Mouse (Mus musculus) thymus, postnatal 4 days (tissue): Measurements from ENCODE around the gene Sertad3.
"Not testable (repeated sequence)": the region's sequence is repeated elsewhere in the genome, so short reads cannot be mapped to it uniquely, and the experiment has no call there.

Experiments used
- DNase-seq: peaks from one replicate; pipeline ENCODE4 v3.0.0; 2021

The Sertad3 gene

DNA sequence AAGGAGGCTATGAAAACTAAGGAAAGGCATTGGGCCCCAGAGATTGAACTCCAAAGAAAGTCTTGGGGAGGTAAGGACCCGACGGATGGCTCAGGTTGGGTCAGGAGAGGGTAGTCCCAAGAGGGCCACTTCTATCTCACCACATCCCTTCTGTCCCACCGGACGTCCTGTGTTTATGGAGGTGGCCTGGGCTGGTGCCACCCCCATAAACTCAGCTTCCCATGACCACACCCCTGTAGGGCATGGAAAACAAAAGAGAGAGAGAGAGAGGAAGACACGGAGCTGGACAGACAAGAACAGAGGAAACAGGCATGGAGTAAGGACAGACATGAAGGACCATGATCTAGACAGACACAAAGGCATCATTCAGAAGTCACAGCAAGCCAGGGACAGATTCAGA, 19.9 kb downstream of the Sertad3 start:
- DNase-seq = no peak

DNA sequence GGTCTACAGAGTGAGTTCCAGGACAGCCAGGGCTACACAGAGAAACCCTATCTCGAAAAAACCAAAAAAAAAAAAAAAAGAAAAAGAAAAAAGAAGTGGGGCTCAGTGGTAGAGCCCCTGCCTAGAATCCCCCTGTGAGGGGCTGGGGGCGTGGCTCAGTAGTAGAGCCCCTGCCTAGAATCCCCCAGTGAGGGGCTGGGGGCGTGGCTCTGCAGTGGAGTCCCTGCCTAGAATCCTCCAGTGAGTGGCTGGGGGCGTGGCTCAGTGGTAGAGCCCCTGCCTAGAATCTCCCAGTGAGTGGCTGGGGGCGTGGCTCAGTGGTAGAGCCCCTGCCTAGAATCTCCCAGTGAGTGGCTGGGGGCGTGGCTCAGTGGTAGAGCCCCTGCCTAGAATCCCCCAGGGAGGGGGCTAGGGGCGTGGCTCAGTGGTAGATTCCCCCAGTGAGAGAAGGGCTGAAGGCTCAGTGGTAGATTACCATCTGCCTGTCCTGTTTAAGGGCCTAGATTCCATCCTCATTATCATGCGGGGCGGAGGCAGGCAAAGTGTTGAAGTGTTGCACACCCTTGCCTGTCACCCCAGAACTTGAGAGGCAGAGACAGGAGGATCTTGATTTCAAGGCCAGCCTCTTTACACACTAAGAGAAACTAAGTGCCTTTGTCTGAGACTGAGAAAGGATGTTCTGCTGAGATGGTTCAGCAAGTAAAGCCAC, 21.2 kb downstream of the Sertad3 start:
- DNase-seq = not testable (repeated sequence)

DNA sequence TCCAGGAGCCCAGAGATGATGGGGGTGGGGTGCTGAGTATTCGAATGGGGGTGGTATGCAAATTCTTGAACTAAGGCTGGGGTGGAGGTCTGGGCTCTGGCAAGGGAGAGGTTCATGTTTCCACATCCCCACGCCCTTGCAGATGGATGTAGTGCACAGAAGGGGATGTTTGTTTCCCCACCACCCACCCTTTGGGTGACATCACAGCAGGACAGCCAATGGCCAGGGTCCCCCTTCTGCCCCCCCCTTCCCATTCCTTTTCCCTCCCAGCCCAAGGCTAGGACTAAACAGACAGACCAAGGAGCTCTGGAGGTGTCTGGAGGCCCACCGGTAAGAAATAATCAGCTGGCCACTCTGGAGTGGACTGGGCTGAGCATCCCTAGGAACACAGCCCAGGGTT, 25.5 kb downstream of the Sertad3 start, which contains the start of gene Prx:
TSS of gene Prx (plus strand) at position 289 of the 400 bp plus-strand sequence.
- no peak for DNase-seq

DNA sequence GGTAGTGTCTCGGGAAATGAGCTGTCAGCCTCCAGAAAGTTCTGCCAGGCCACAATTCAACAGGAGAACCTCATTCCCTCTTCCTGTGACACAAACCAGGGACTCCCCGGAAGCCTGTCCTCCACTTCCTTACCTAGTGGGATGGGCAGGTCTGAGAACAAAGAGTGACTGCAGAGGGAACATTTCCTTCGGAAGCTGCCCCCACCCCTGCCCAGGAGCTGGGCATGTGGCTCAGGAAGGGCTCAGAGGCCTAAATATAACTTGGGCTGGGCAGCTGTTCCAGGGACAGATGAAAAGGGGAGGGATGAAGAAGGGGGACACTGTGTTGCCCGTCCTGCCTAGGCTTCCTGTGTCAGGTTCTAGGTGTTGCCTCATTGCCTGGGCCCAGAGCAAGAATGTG, 28.1 kb downstream of the Sertad3 start:
- DNase-seq = no peak

DNA sequence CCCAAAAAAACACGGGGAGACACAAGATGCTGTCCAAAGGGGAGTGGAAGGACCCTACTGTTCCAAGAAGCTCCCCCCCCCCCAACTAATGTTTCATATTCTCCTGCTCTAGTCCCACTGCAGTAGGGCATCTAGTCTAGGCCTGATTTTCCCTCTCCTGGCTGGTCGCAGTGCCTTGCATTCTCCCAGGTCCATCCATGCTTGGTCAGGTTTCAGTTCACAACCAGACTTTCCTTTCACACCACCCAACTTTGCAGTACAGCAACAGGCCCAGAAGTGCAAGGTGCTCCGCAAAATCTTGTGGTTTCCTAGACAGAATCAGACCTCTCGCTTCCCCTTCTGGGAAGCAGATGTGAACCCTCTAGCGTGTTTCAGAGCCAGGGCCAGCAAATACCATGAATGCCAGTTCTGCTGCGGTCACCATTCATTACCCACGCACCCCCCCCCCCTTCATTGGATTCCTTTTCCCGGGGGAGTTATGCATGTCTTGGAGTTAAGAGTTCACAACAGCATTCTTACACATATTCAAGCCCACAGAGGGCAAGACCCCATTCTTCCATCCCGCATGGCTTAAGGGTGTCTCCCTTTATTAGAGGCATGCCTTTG, 33.3 kb downstream of the Sertad3 start:
- DNase-seq = no peak

DNA sequence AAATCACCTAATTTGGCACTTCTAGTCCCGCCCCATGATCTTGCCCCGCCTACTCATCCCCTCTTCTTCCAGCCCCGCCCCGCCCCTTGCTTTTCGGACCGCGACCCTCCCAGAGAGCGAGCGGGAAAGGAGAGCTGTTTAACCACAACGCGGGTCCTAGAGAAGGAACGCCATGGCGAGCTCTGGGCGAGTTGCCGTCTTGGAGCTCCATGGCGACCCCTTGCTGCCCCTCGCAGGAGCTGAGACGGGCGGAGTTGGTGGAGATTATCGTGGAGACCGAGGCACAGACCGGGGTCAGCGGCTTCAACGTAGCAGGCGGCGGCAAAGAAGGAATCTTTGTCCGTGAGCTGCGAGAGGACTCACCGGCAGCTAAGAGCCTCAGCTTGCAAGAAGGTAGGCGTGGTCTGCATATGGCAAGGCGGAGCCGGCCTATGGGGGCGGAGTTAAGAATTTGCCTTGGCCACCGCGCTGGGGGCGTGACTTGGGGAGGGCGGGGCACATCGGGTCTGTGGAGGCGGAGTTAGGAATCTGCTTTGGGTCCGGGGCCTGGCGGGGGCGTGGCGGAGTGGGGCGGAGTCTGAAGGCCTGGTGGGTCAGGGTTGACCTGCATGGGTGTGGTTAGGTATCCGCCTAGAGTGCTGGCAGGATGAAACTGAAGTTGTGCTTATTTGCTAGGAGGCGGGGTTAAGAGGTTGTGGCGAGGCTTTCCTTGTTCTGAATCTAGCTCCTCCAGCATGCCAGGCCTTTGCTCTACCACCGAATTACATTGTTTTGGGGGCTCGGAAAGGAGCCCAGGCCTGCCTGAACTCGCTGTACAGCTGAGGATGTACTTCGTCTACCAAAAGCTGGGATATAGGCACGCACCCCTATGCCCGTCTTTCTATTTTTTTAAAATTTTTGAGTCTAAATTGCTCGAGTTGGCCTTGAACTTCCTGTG, 34.4 kb downstream of the Sertad3 start:
- peak; percentile 98 for DNase-seq

DNA sequence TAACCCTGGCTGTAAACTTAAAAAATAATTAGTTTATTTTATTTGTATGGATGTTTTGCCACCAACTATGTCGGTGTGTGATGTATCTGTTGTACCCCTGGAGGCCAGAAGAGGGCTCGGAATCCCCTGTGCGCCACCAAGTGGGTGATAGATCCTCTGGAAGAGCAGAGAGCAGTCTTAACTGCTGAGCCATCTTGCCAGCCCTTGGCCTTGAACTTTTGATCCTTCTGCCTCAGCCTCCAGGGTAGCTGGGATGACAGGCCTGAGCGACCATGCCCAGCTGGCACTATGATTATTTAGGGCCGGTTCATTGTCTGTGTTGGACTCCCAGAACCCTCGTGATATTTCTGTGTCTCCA, 35.1 kb downstream of the Sertad3 start:
- DNase-seq = peak; percentile 79

DNA sequence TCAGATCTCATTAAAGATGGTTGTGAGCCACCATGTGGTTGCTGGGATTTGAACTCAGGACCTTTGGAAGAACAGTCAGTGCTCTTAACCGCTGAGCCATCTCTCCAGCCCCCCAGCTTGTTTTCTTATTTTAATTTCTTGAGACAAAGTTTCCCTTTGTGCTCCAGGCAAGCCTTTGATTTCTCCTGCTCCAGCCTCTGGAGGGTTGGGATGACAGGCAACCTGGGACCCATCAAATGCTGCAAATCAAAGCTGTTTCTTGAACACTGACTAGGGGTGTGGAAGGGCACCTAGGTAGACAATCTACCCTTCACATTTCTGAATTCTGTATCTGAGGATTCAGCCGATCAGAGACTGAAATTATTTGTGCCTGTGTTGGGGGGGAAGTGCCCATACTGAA, 37.2 kb downstream of the Sertad3 start:
- no peak for DNase-seq

DNA sequence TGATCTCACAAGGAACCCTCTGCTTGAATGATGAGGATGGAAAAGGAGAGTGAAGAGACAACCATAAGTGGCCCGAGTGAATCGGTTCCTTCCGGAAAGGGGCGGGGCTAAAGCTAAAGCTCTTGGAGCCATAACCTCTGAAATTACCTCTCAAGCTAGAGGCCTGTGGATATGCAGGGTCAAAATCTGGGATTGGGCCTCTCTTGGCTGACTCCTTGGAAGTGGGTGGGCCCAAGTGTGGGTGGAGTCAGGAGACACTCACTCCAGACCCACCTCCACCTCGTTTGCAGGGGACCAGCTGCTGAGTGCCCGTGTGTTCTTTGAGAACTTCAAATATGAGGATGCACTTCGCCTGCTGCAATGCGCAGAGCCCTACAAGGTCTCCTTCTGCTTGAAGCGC, 41.4 kb downstream of the Sertad3 start:
- DNase-seq = no peak

DNA sequence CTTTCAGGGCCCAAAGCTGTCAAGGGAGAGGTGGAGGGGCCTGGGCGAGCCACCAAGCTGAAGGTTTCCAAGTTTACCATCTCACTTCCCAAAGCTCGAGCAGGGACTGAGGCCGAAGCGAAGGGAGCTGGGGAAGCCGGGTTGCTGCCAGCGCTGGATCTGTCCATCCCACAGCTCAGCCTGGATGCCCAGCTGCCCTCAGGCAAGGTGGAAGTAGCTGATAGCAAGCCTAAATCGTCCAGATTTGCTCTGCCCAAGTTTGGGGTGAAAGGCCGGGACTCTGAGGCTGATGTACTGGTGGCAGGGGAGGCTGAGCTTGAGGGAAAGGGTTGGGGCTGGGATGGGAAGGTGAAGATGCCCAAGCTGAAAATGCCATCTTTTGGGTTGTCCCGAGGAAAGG, 44.7 kb downstream of the Sertad3 start:
- no peak for DNase-seq

DNA sequence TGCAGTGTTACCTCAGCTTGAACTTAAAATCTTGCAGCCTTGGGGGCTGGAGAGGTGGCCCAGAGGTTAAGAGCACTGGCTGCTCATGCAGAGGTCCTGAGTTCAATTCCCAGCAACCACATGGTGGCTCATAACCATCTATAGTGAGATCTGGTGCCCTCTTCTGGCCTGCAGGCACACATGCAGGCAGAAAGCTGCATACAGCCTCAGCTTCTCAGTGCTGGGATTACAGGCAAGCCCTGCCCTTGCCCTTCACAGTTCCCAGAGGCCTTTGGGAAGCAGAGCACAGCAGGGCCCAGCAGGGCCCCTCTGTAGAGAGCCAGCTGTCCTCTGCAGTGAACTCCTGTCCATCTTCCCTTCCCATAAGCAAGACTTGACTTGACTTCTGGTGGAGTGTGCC, 46.5 kb downstream of the Sertad3 start:
- no peak for DNase-seq

DNA sequence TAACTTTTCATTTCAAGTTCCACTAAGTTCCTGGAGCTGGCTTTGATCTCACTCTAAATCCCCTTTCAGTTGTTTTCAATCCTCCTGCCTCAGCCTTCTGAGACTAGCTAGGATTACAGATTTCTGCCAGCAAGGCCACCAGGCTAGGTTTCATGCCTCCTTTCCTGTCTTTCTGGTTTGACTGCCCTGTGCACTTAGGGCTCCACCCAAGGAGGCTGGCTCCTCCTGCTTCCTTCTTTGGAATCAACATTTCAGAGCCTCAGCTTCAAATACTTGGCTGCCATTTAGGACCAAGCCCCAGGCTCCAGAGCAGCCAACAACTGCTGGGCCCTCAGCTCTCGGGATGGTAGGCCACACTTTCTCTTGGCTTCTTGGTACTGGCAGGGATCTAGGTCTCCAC, 47.0 kb downstream of the Sertad3 start:
- DNase-seq = no peak

DNA sequence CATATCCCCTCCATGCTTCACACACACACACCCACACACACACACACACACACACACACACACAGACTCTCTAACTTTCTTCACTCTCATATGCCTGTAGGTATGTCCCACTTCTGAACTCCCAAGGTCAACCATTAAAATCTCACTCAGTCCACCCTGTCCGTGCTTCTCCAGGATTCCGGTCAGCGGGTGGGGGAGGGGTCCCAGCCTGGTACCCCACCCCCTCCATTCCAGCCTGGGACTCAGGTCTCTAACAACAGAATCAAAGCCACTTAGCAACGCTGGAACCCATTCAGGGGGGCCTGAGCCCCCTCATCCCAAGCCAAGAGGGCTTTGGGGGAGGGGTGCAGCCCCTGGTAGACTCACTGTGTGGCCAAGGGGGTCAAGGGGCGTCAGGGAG, 49.4 kb downstream of the Sertad3 start, which contains the start of gene Hipk4:
TSS of gene Hipk4 (plus strand) at position 301 of the 400 bp plus-strand sequence.
- DNase-seq = no peak

DNA sequence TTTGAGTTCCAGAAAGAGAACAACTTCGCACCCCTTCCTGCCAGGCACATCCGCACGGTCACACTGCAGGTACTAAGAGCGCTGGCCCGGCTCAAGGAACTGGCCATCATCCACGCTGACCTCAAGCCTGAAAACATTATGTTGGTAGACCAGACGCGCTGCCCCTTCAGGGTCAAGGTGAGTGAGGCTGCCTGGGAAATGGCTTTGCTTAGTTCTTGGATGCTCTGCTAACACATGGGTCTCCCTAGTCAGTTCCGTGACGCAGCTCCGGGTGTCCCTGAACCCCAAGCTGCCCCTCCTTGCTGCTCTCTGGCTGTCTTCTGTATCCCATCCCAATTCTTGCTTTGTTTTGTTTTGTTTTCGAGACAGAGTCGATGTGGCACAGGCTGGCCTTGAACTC, 50.2 kb downstream of the Sertad3 start:
- DNase-seq = no peak

DNA sequence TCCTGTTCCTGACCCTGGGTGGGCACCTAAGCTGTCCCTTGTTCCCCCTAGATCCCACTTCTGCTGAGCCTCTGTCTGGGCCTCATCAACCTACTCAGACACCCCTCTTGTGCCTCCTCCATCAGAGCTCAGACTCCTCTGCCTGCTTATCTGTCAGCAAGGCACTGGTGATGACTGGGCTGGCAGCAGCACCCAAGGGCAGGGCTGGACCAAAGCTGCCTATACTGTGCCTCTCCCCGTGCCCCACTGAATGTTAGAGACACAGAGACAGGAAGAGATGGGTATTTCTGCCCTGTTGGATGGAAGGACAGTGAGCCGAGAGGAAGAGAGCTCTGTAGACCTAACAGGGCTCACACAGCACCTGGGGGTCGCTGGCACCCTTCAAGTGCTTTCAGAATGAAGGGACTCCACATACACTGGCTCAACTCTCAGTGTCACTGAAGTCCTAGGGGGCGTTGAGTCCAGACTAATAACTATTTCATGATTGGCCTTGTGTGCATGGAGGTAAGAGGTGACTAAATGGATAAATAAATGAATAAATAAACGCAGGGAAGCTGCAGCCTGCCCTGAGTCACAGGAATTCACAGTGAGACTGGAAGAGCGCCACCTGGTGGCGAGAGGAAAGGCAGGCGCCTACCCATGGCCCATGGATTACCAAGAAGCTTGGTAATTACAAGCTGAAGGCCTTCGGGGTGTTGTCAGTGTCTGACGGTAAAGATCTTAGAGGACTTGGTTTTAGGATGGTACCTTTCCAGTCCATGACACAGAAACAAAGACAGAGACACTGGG, 52.7 kb downstream of the Sertad3 start:
- peak; percentile 86 for DNase-seq
